Mouse (Mus musculus): ENCODE measurements at regions not wholly inside any gene's neighbourhood (a gene's known extent, or its start where the extent isn't known, plus 50 kb on each side); places are given as distances from the start of the nearest gene placed in this dataset.
A peak's percentile ranks its signal among the peaks of the same experiment; 100 is the strongest.

GRCm38 (mm10) chr4:22300206-22300605 is 57.1 kb upstream of the Fbxl4 start:
- DNase-seq, result peak in 1 of 2 experiments; percentile 1

DNA sequence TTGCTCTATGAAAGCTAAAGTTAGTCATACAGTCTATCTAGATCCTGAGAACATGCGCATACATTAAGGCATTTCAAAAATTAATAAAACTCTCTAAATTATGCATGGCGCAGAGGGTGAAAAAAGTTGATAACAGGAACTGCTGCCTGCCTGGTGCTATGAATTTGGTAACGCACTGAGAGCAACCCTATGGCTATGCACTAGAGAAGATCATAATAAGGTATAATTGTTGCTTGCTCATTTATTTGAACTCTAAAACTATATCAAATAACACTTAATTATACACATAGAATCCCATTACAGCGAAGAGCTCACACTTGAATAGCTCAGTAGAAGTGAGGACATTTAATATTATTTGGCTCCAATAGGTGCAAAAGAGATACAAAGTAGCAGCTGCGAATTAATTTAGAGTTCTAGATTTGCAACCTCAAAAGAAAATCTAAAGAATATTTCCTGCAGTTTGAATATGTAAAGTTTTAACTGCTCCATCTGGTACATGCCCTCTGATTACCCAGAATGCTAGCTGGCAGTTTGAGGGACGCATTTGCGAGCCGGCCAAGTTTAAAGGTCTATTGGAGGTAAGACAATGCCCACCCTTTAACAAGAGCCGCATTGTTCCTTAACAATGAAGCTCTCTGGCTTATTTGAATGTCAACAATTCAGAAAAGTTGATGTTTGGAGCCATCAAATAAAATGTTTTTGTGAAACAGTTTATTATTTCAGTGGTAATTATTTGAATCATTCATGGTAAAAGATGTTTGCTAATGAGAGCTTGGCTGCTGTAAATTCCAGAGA is 56.0 kb upstream of the Fbxl4 start:
- no peak for DNase-seq

GRCm38 (mm10) chr4:22301943-22302215 is 55.5 kb upstream of the Fbxl4 start:
- no peak for DNase-seq

- DNase-seq, result no peak
These were observed 55.1 kb upstream of the Fbxl4 start for GRCm38 (mm10) chr4:22302262-22302661.
